Mouse (Mus musculus): ENCODE measurements around the gene Cited2.

GRCm38 (mm10) chr10:17680432-17681382, 42.3 kb upstream of the Cited2 start:
- TF ChIP-seq CTCF (IDR thresholded peaks at IDR 0.05; ENCODE audit: borderline replicate concordance, insufficient read depth, low read length) (no peak), POLR2A (IDR thresholded peaks at IDR 0.05; ENCODE audit: low read depth, low read length) (no peak)

Data from embryonic fibroblast, embryonic 13.5 days (primary cell).